Mouse (Mus musculus): ENCODE measurements at regions not wholly inside any gene's neighbourhood (a gene's known extent, or its start where the extent isn't known, plus 50 kb on each side); places are given as distances from the start of the nearest gene placed in this dataset.
A peak's percentile ranks its signal among the peaks of the same experiment; 100 is the strongest.

GRCm38 (mm10) chr14:114567673-114568309, 524.2 kb upstream of the Gpc5 start:
- TF ChIP-seq CTCF (IDR thresholded peaks at IDR 0.05; ENCODE audit: low read depth) (peak; percentile 24; the same call in 1 of the 2 replicates), EP300 (IDR thresholded peaks at IDR 0.05; ENCODE audit: low read depth) (no peak)

Measured in liver, postnatal 0 days (tissue).